ENCODE assay signal across 24 mouse cellular contexts in genomic region chr11:111828455-111828854, GRCm38 (mm10).
A peak's percentile ranks its signal among the peaks of the same experiment; 100 is the strongest.
DNase-seq lines count a peak whose midpoint lies in the region; ATAC-seq and TF ChIP-seq lines count a peak whose summit lies in the region.
"Had no signal": no experiment of that assay in that cellular context is flagged by ENCODE, and none has a peak within 500 bp of the region (broad histone marks: within the 10 kb centered on the region; RNA-seq: fewer than 3 reads in every experiment).

No protein-coding gene starts in this region.

- H3K4me2 ChIP-seq in limb, embryonic 11.5 days (ENCODE audit: low read depth, severe bottlenecking): no peak overlapping the region
- peak overlapping the region; percentile 15; the same call in 1 of the 2 replicates for H3K4me2 ChIP-seq in limb, embryonic 14.5 days (replicated peaks; ENCODE audit: low read depth, low read length, severe bottlenecking)
- H3K4me2 ChIP-seq in hindbrain, postnatal 0 days (ENCODE audit: low read depth, low read length): no peak overlapping the region
- no peak overlapping the region for H3K4me2 ChIP-seq in kidney, embryonic 15.5 days
- H3K4me2 ChIP-seq: embryonic facial prominence, embryonic 13.5 days; heart, embryonic 11.5 days; hindbrain, embryonic 12.5 days; hindbrain, embryonic 15.5 days; intestine, embryonic 15.5 days had no signal

- TF ChIP-seq CTCF in hindbrain, postnatal 0 days (IDR thresholded peaks at IDR 0.05; ENCODE audit: low read depth): no peak

- H3K27ac ChIP-seq in limb, embryonic 11.5 days (replicated peaks; ENCODE audit: low read depth, low read length): peak overlapping the region; percentile 32; the same call in 1 of the 2 replicates
- peak overlapping the region; percentile 63 for H3K27ac ChIP-seq in limb, embryonic 14.5 days (replicated peaks; ENCODE audit: low read depth, low read length)
- H3K27ac ChIP-seq in hindbrain, postnatal 0 days: no peak overlapping the region
- H3K27ac ChIP-seq in kidney, embryonic 15.5 days: no peak overlapping the region
- H3K27ac ChIP-seq: embryonic facial prominence, embryonic 13.5 days; hindbrain, embryonic 12.5 days; hindbrain, embryonic 15.5 days; intestine, embryonic 15.5 days had no signal

- peak; percentile 82; the same call in 1 of the 2 replicates for ATAC-seq in limb, embryonic 11.5 days (ENCODE audit: insufficient number of reproducible peaks, low FRiP score, low TSS enrichment, low read depth)
- peak; percentile 75 for ATAC-seq in limb, embryonic 14.5 days (ENCODE audit: low FRiP score, low read depth)
- ATAC-seq in hindbrain, postnatal 0 days: no peak
- no peak for ATAC-seq in kidney, embryonic 15.5 days (replicated peaks; ENCODE audit: low FRiP score)
- ATAC-seq: forebrain, embryonic 14.5 days; intestine, embryonic 15.5 days; Patski had no signal

- no peaks in the 10 kb centered on the region for H3K36me3 ChIP-seq in limb, embryonic 11.5 days (ENCODE audit: control insufficient read depth, insufficient read depth, low read length)
- no peaks in the 10 kb centered on the region for H3K36me3 ChIP-seq in limb, embryonic 14.5 days (ENCODE audit: control insufficient read depth, insufficient read depth, low read length)
- no peaks in the 10 kb centered on the region for H3K36me3 ChIP-seq in hindbrain, postnatal 0 days (ENCODE audit: insufficient read depth, low read length)
- H3K36me3 ChIP-seq in kidney, embryonic 15.5 days: no peaks in the 10 kb centered on the region
- H3K36me3 ChIP-seq: embryonic facial prominence, embryonic 13.5 days; G1E; hindbrain, embryonic 12.5 days; hindbrain, embryonic 15.5 days; intestine, embryonic 15.5 days had no signal

- 16% methylated on average over 8 of the region's 8 CpGs for WGBS in limb, embryonic 11.5 days
- WGBS in limb, embryonic 14.5 days: 16% methylated on average over 8 of the region's 8 CpGs
- WGBS in hindbrain, postnatal 0 days: 68% methylated on average over 8 of the region's 8 CpGs
- 64% methylated on average over 8 of the region's 8 CpGs for WGBS in kidney, embryonic 15.5 days

- H3K27me3 ChIP-seq in limb, embryonic 11.5 days (ENCODE audit: control insufficient read depth, insufficient read depth, low read length): no peaks in the 10 kb centered on the region
- H3K27me3 ChIP-seq in limb, embryonic 14.5 days (ENCODE audit: control insufficient read depth, insufficient read depth, low read length): no peaks in the 10 kb centered on the region
- H3K27me3 ChIP-seq in hindbrain, postnatal 0 days (ENCODE audit: insufficient read depth, low read length): no peaks in the 10 kb centered on the region
- H3K27me3 ChIP-seq in kidney, embryonic 15.5 days: no peaks in the 10 kb centered on the region
- H3K27me3 ChIP-seq: CH12.LX; embryonic facial prominence, embryonic 13.5 days; hindbrain, embryonic 12.5 days; hindbrain, embryonic 15.5 days; intestine, embryonic 15.5 days; Patski had no signal

- H3K4me3 ChIP-seq in limb, embryonic 11.5 days (ENCODE audit: low read depth, low read length): no peak overlapping the region
- no peak overlapping the region for H3K4me3 ChIP-seq in limb, embryonic 14.5 days (replicated peaks; ENCODE audit: low read length)
- H3K4me3 ChIP-seq in hindbrain, postnatal 0 days (ENCODE audit: low read length): no peak overlapping the region
- no peak overlapping the region for H3K4me3 ChIP-seq in kidney, embryonic 15.5 days (replicated peaks)
- H3K4me3 ChIP-seq: embryonic facial prominence, embryonic 13.5 days; hindbrain, embryonic 12.5 days; hindbrain, embryonic 15.5 days; intestine, embryonic 15.5 days had no signal

- H3K4me1 ChIP-seq in limb, embryonic 11.5 days (ENCODE audit: control insufficient read depth, insufficient read depth, low read length): peaks cover 16% of the 10 kb centered on the region
- H3K4me1 ChIP-seq in limb, embryonic 14.5 days (ENCODE audit: control insufficient read depth, insufficient read depth, low read length): peaks cover 13% of the 10 kb centered on the region
- H3K4me1 ChIP-seq in hindbrain, postnatal 0 days (ENCODE audit: insufficient read depth, low read length): no peaks in the 10 kb centered on the region
- no peaks in the 10 kb centered on the region for H3K4me1 ChIP-seq in kidney, embryonic 15.5 days
- H3K4me1 ChIP-seq: hindbrain, embryonic 12.5 days; hindbrain, embryonic 15.5 days; intestine, embryonic 15.5 days had no signal

- no peak for TF ChIP-seq POLR2A in limb, embryonic 14.5 days (IDR thresholded peaks at IDR 0.05; ENCODE audit: borderline replicate concordance, extremely low read depth, insufficient read depth, insufficient read length)

- peak; percentile 13 for DNase-seq in embryo, embryonic 11 days
- no peak for DNase-seq in embryo, embryonic 9.5 days (ENCODE audit: extremely low spot score)
- peak; percentile 85 for DNase-seq in forelimb bud, embryonic 11.5 days (ENCODE audit: low read depth, low spot score)
- DNase-seq in limb, embryonic 11.5 days (ENCODE audit: low spot score): peak; percentile 83
- DNase-seq in limb, embryonic 14.5 days (ENCODE audit: low spot score): peak; percentile 61
- no peak for DNase-seq in hindbrain, postnatal 0 days (ENCODE audit: low spot score)
- DNase-seq: adrenal gland, postnatal 10 days; adrenal gland, postnatal 36 days; B cell, adult 2 months; cerebellum, adult 18-20 months; cerebellum, adult 9-10 months; cerebellum, postnatal 14 days; gastrocnemius, postnatal 10 days; heart, adult 11 months had no signal

- no peak overlapping the region for H3K9ac ChIP-seq in limb, embryonic 11.5 days (ENCODE audit: low read length)
- H3K9ac ChIP-seq in limb, embryonic 14.5 days (ENCODE audit: low read depth, low read length, severe bottlenecking): no peak overlapping the region
- H3K9ac ChIP-seq in hindbrain, postnatal 0 days (replicated peaks; ENCODE audit: low read length): no peak overlapping the region
- H3K9ac ChIP-seq in kidney, embryonic 15.5 days: no peak overlapping the region
- H3K9ac ChIP-seq: embryonic facial prominence, embryonic 13.5 days; hindbrain, embryonic 12.5 days; hindbrain, embryonic 15.5 days; intestine, embryonic 15.5 days had no signal

- no peaks in the 10 kb centered on the region for H3K9me3 ChIP-seq in limb, embryonic 11.5 days (ENCODE audit: control insufficient read depth, low read length)
- H3K9me3 ChIP-seq in limb, embryonic 14.5 days (ENCODE audit: control insufficient read depth, low read length): no peaks in the 10 kb centered on the region
- no peaks in the 10 kb centered on the region for H3K9me3 ChIP-seq in hindbrain, postnatal 0 days (ENCODE audit: low read length)
- no peaks in the 10 kb centered on the region for H3K9me3 ChIP-seq in kidney, embryonic 15.5 days (replicated peaks)
- H3K9me3 ChIP-seq: embryonic facial prominence, embryonic 13.5 days; G1E; hindbrain, embryonic 12.5 days; hindbrain, embryonic 15.5 days; intestine, embryonic 15.5 days had no signal

Comparison
In these comparisons a context has a peak if more than half of its experiments do, and no peak if none do; other contexts are left out.
1. DNase-seq: peak in embryo, embryonic 11 days (single experiment), forelimb bud, embryonic 11.5 days (single experiment), limb, embryonic 11.5 days (single experiment) and limb, embryonic 14.5 days (single experiment); none in embryo, embryonic 9.5 days (single experiment) and hindbrain, postnatal 0 days (single experiment).
2. ATAC-seq: peak in limb, embryonic 11.5 days (single experiment) and limb, embryonic 14.5 days (single experiment); none in hindbrain, postnatal 0 days (single experiment) and kidney, embryonic 15.5 days (single experiment).
3. H3K27ac ChIP-seq: peak in limb, embryonic 11.5 days (single experiment) and limb, embryonic 14.5 days (single experiment); none in hindbrain, postnatal 0 days (single experiment) and kidney, embryonic 15.5 days (single experiment).